Mouse (Mus musculus) E14TG2a.4 (cell line): ENCODE measurements at regions not wholly inside any gene's neighbourhood (a gene's known extent, or its start where the extent isn't known, plus 50 kb on each side); places are given as distances from the start of the nearest gene placed in this dataset.
"Not testable (repeated sequence)": the region's sequence is repeated elsewhere in the genome, so short reads cannot be mapped to it uniquely, and the experiment has no call there.

Experiments used
- H3K27me3 ChIP-seq: 2 replicates; pipeline ENCODE4 v1.6.1; 2014; ENCODE audit warnings: low read length, control low read depth; ENCODE audit not compliant: insufficient read depth
- H3K36me3 ChIP-seq: 2 replicates; pipeline ENCODE4 v1.6.1; 2014; ENCODE audit warnings: low read length, control low read depth; ENCODE audit not compliant: insufficient read depth
- H3K4me1 ChIP-seq: replicated peaks from 2 replicates; pipeline ENCODE4 v1.6.1; 2014; ENCODE audit warnings: low read depth, low read length, control low read depth
- H3K4me3 ChIP-seq: replicated peaks from 2 replicates; pipeline ENCODE4 v1.5.1; 2014; ENCODE audit warnings: mild to moderate bottlenecking, low read length
- H3K9me3 ChIP-seq: 2 replicates; pipeline ENCODE4 v1.6.1; 2014; ENCODE audit warnings: low read length, control low read depth
- CTCF ChIP-seq: conservative IDR thresholded peaks from 2 replicates; pipeline ENCODE4 v1.5.1; 2014; ENCODE audit warnings: low read length
- NANOG ChIP-seq: IDR thresholded peaks from 2 replicates; pipeline ENCODE4 v1.6.1; 2014; ENCODE audit warnings: borderline replicate concordance, low read length, mixed read lengths
- POU5F1 ChIP-seq: IDR thresholded peaks from 2 replicates; pipeline ENCODE4 v1.6.1; 2014; ENCODE audit warnings: low read length, borderline replicate concordance

- Histone ChIP-seq H3K9me3 (peaks cover 7% of the 10 kb centered on the region), H3K27me3 (0 out of 2 replicates have a peak, but pooled peaks cover 4% of the 10 kb centered on the region), H3K4me3 (no peak overlapping the region), H3K4me1 (no peaks in the 10 kb centered on the region), H3K36me3 (no peaks in the 10 kb centered on the region)
- TF ChIP-seq POU5F1 (no peak), CTCF (no peak), NANOG (no peak)
Observed at GRCm38 (mm10) chr4:143055371-143055770, 157.4 kb downstream of the Prdm2 start.

- Histone ChIP-seq H3K36me3 (no peaks in the 10 kb centered on the region), H3K9me3 (peaks cover 12% of the 10 kb centered on the region), H3K4me3 (no peak overlapping the region), H3K27me3 (0 out of 2 replicates have a peak, but pooled peaks cover 4% of the 10 kb centered on the region), H3K4me1 (no peaks in the 10 kb centered on the region)
- TF ChIP-seq NANOG (peak; percentile 71), CTCF (no peak), POU5F1 (no peak)
Observed at GRCm38 (mm10) chr4:143053029-143053428, 159.8 kb downstream of the Prdm2 start.

GRCm38 (mm10) chr4:143051205-143051604 lies 161.6 kb downstream of the Prdm2 start:
- H3K9me3 ChIP-seq, result peaks cover 16% of the 10 kb centered on the region
- TF ChIP-seq NANOG (no peak), CTCF (no peak), POU5F1 (no peak)
- no peaks in the 10 kb centered on the region for H3K36me3 ChIP-seq
- 0 out of 2 replicates have a peak, but pooled peaks cover 4% of the 10 kb centered on the region for H3K27me3 ChIP-seq
- no peaks in the 10 kb centered on the region for H3K4me1 ChIP-seq
- H3K4me3 ChIP-seq, result no peak overlapping the region

- no peaks in the 10 kb centered on the region for H3K36me3 ChIP-seq
- H3K9me3 ChIP-seq, result peaks cover 8% of the 10 kb centered on the region
- no peaks in the 10 kb centered on the region for H3K27me3 ChIP-seq
- no peak for TF ChIP-seq CTCF
- TF ChIP-seq NANOG, result no peak
- TF ChIP-seq POU5F1, result no peak
- H3K4me1 ChIP-seq, result no peaks in the 10 kb centered on the region
- no peak overlapping the region for H3K4me3 ChIP-seq
Observed at GRCm38 (mm10) chr4:143045245-143045644, 167.6 kb downstream of the Prdm2 start.

- Histone ChIP-seq H3K4me1 (no peaks in the 10 kb centered on the region), H3K9me3 (0 out of 2 replicates have a peak, but pooled peaks cover 2% of the 10 kb centered on the region), H3K4me3 (no peak overlapping the region), H3K27me3 (no peaks in the 10 kb centered on the region), H3K36me3 (no peaks in the 10 kb centered on the region)
- TF ChIP-seq NANOG (no peak), POU5F1 (no peak), CTCF (no peak)
Observed at GRCm38 (mm10) chr4:143042806-143043205, 170.0 kb downstream of the Prdm2 start.

GRCm38 (mm10) chr4:143038626-143039025 lies 174.2 kb downstream of the Prdm2 start:
- no peaks in the 10 kb centered on the region for H3K9me3 ChIP-seq
- no peaks in the 10 kb centered on the region for H3K27me3 ChIP-seq
- no peaks in the 10 kb centered on the region for H3K4me1 ChIP-seq
- H3K4me3 ChIP-seq, result no peak overlapping the region
- no peak for TF ChIP-seq POU5F1
- no peaks in the 10 kb centered on the region for H3K36me3 ChIP-seq

- Histone ChIP-seq H3K4me1 (no peaks in the 10 kb centered on the region), H3K4me3 (no peak overlapping the region), H3K9me3 (no peaks in the 10 kb centered on the region), H3K27me3 (no peaks in the 10 kb centered on the region), H3K36me3 (no peaks in the 10 kb centered on the region)
- no peak for TF ChIP-seq POU5F1
- TF ChIP-seq CTCF, result no peak
- no peak for TF ChIP-seq NANOG
Observed at GRCm38 (mm10) chr4:143036704-143037103, 176.1 kb downstream of the Prdm2 start.

- H3K4me1 ChIP-seq, H3K4me3 ChIP-seq, H3K36me3 ChIP-seq, H3K9me3 ChIP-seq, H3K27me3 ChIP-seq: not testable (repeated sequence)
Observed at GRCm38 (mm10) chr4:143035089-143035488, 177.7 kb downstream of the Prdm2 start.

- H3K27me3 ChIP-seq, H3K4me1 ChIP-seq, H3K36me3 ChIP-seq, H3K4me3 ChIP-seq, H3K9me3 ChIP-seq: not testable (repeated sequence)
Observed at GRCm38 (mm10) chr4:143034324-143034723, 178.5 kb downstream of the Prdm2 start.
